Mouse (Mus musculus) heart, postnatal 0 days (tissue): ENCODE results near the gene Stard13.

Experiments
- CTCF ChIP-seq: IDR thresholded peaks from 2 replicates; pipeline ENCODE4 v1.5.1; 2016; ENCODE audit warnings: antibody characterized with exemption, control low read depth, low read depth
- EP300 ChIP-seq: IDR thresholded peaks from 2 replicates; pipeline ENCODE4 v1.6.1; 2016; ENCODE audit warnings: antibody characterized with exemption, low read depth

DNA sequence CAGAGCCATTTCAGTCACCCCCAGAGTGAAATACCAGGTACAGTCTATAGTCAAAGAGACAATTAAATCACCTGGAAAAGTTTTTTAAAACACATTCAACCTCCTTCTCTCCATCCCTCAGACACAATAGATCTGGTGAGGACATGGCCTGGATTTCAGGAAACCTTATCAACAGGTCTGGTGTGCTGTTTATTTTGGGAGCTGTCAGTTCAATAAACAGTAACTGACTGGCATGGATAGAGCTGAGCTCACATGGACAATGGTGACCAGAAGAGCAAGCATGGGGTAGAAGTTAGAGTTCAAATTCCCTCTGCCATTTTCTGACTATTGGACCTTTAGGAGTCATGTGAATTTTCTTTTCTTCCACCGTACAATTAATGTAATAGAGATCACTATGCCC, 10.8 kb downstream of the Stard13 start:
- TF ChIP-seq CTCF (no peak), EP300 (no peak)
